Mouse (Mus musculus) C2C12 (cell line): ENCODE results near the gene Rpn2.

Source experiments
- CEBPB ChIP-seq: IDR thresholded peaks from one replicate; pipeline ENCODE4 v1.6.1; 2011; ENCODE audit warnings: low read depth, mild to moderate bottlenecking, control low read depth, moderate library complexity
- CTCF ChIP-seq: IDR thresholded peaks from one replicate; pipeline ENCODE4 v1.5.1; 2011; ENCODE audit not compliant: control insufficient read depth, insufficient read depth, insufficient read length
- MAX ChIP-seq: IDR thresholded peaks from one replicate; pipeline ENCODE4 v1.6.1; 2011; ENCODE audit warnings: mild to moderate bottlenecking, control low read depth
- MYOD1 ChIP-seq: IDR thresholded peaks from one replicate; pipeline ENCODE4 v1.6.1; 2011; ENCODE audit warnings: low read depth; ENCODE audit not compliant: control insufficient read depth, insufficient read length
- MYOG ChIP-seq: IDR thresholded peaks from one replicate; pipeline ENCODE4 v1.6.1; 2011; ENCODE audit not compliant: control insufficient read depth, insufficient read length; ENCODE audit errors: extremely low read depth
- USF1 ChIP-seq: IDR thresholded peaks from one replicate; pipeline ENCODE4 v1.6.1; 2011; ENCODE audit warnings: low read depth, mild to moderate bottlenecking, control low read depth, moderate library complexity

DNA sequence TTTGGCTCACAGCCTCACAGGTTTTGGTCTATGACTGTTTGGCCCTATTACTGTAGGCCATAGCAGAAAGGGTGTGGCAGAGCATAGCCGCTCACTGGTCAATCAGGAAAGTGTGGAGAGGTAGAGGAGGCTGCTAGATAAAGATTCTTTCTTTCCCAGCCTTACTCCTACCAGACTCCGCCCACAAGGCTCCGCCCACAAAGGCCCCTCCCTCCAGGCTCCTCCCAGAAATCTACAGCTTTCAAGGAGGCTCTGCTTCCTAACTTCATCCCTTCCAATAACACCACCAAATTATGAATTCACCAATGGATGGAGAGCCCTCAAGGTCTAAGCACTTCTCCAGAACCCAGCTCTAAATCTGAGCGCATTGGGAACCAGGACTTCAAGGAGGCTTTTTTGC, 74.4 kb downstream of the Rpn2 start:
- TF ChIP-seq MAX (no peak), CTCF (no peak), USF1 (no peak), MYOG (no peak), MYOD1 (no peak), CEBPB (no peak)
